Mouse (Mus musculus) lung, embryonic 16.5 days (tissue): ENCODE results near the gene Als2. TPM values are rescaled to one million over a fixed set of nuclear protein-coding genes. Genes with fewer than 3 reads are reported as not detected.
A peak's percentile ranks its signal among the peaks of the same experiment; 100 is the strongest.

ENCODE experiments used
- ATAC-seq: fragments of 200-750 bp; cut with Nextera tagmentation; 2 replicates; pipeline ENCODE4 v1.8.0; 2017; ENCODE audit warnings: low read depth, mild to moderate bottlenecking, moderate library complexity
- H3K27ac ChIP-seq: fragments of 300-500 bp; sonication (generic); 2 replicates; pipeline ENCODE4 v1.5.1; 2014; ENCODE audit warnings: mild to moderate bottlenecking, control low read depth, low read length
- H3K27me3 ChIP-seq: fragments of 300-500 bp; sonication (generic); 2 replicates; pipeline ENCODE4 v1.6.1; 2014; ENCODE audit warnings: low read depth, low read length, mixed read lengths; ENCODE audit not compliant: control insufficient read depth, insufficient read depth
- H3K36me3 ChIP-seq: fragments of 300-500 bp; sonication (generic); 2 replicates; pipeline ENCODE4 v1.6.1; 2014; ENCODE audit warnings: low read length; ENCODE audit not compliant: control insufficient read depth, insufficient read depth
- H3K4me1 ChIP-seq: fragments of 300-500 bp; sonication (generic); replicated peaks from 2 replicates; pipeline ENCODE4 v1.6.1; 2014; ENCODE audit warnings: low read length, mixed read lengths; ENCODE audit not compliant: control insufficient read depth, insufficient read depth
- H3K4me2 ChIP-seq: fragments of 300-500 bp; sonication (generic); 2 replicates; pipeline ENCODE4 v1.6.1; 2014; ENCODE audit warnings: low read depth, low read length, control low read depth
- H3K4me3 ChIP-seq: fragments of 300-500 bp; sonication (generic); 2 replicates; pipeline ENCODE4 v1.5.1; 2014; ENCODE audit warnings: mild to moderate bottlenecking, low read length, control low read depth
- H3K9ac ChIP-seq: fragments of 300-500 bp; sonication (generic); 2 replicates; pipeline ENCODE4 v1.6.1; 2014; ENCODE audit warnings: low read length, control low read depth
- H3K9me3 ChIP-seq: fragments of 300-500 bp; sonication (generic); 2 replicates; pipeline ENCODE4 v1.6.1; 2016; ENCODE audit warnings: low read length; ENCODE audit not compliant: control insufficient read depth
- WGBS: fragments of 180-500 bp; shearing (Covaris S2); extraction: QIAGEN DNeasy Blood & Tissue Kit; methylation state at CpG from one replicate; pipeline ENCODE4 v1.1.7; 2014; 5-methylcytosine and 5-hydroxymethylcytosine counted together
- polyA plus RNA-seq: library from polyadenylated mRNA; unstranded; fragments of >200 nt; fragmentation: Nextera tagmentation; extraction: Ambion mirVana; gene quantifications from 2 replicates; pipeline ENCODE4 v1.2.1, GENCODE M21; 2015

Gene Als2
- polyA plus RNA-seq, 1 experiment from 2014 or later = 11.2 TPM

- peak overlapping the region; percentile 41 for H3K4me3 ChIP-seq
- H3K27me3 ChIP-seq = no peaks in the 10 kb centered on the region
- no peaks in the 10 kb centered on the region for H3K9me3 ChIP-seq
- no peak for ATAC-seq
- WGBS = 5% methylated on average over 14 of the region's 18 CpGs
- no peaks in the 10 kb centered on the region for H3K4me1 ChIP-seq
- peak overlapping the region; percentile 54; the same call in 1 of the 2 replicates for H3K9ac ChIP-seq
- H3K4me2 ChIP-seq = peak overlapping the region; percentile 70
- H3K36me3 ChIP-seq = no peaks in the 10 kb centered on the region
- H3K27ac ChIP-seq = no peak overlapping the region
Measured at GRCm38 (mm10) chr1:59253301-59253909, 16.4 kb upstream of the Als2 start.

- Histone ChIP-seq H3K27ac (no peak overlapping the region), H3K4me2 (peak overlapping the region; percentile 70), H3K27me3 (no peaks in the 10 kb centered on the region), H3K4me3 (peak overlapping the region; percentile 41), H3K9me3 (no peaks in the 10 kb centered on the region), H3K9ac (no peak overlapping the region), H3K36me3 (no peaks in the 10 kb centered on the region), H3K4me1 (no peaks in the 10 kb centered on the region)
- ATAC-seq = peak; percentile 52; the same call in 1 of the 2 replicates
- WGBS = 6% methylated on average over 5 of the region's 7 CpGs
Measured at GRCm38 (mm10) chr1:59252762-59253161, 15.7 kb upstream of the Als2 start.

DNA sequence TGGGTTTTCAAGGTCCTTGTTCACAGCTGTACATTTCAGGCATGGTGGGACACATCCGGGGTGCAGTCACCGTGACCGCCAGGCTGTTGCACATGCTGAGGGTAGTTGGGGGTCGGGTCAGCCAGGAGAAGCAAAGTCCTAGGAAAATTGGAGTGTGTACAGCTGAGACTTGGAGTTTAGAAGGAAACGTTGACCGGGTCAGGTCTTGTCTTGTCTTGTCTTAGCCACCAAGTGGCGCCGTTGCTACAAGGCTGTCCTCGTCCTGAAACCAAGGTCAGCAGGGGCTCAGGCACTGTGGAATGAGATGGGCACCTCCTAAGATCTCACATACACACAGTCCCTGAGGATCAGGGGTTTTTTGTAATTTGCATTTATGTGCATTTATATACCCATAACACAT is 10.6 kb upstream of the Als2 start:
- Histone ChIP-seq H3K4me2 (peak overlapping the region; percentile 22; the same call in 1 of the 2 replicates), H3K9me3 (no peaks in the 10 kb centered on the region), H3K36me3 (no peaks in the 10 kb centered on the region), H3K27ac (no peak overlapping the region), H3K4me3 (no peak overlapping the region), H3K9ac (peak overlapping the region; percentile 41; the same call in 1 of the 2 replicates), H3K4me1 (peaks cover 2% of the 10 kb centered on the region; the same call in 1 of the 2 replicates), H3K27me3 (no peaks in the 10 kb centered on the region)
- WGBS = 5% methylated on average over 9 of the region's 9 CpGs
- ATAC-seq = peak; percentile 47; the same call in 1 of the 2 replicates

DNA sequence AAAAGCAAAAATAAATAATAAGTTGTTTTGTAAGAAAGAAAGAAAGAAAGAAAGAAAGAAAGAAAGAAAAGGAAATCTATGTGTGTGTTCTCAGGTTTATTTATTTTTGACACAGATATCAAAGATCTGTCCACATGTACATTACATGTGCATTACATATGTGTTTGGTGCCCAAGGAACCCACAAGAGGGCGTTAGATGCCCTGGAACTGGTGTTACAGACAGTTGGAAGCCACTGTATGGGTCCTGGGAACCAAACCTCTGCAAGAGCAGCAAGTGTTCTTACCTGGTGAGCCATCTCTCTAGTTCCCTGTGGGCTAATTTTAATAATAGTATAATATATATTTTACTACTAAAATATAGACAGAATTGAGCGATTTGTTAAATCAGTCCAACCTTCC is 6.7 kb upstream of the Als2 start:
- WGBS = 59% methylated on average over 2 of the region's 2 CpGs
- no peak overlapping the region for H3K4me3 ChIP-seq
- H3K4me2 ChIP-seq = no peak overlapping the region
- no peak for ATAC-seq
- H3K27ac ChIP-seq = no peak overlapping the region
- H3K9ac ChIP-seq = no peak overlapping the region
- H3K4me1 ChIP-seq = peaks cover 2% of the 10 kb centered on the region; the same call in 1 of the 2 replicates
- no peaks in the 10 kb centered on the region for H3K9me3 ChIP-seq
- no peaks in the 10 kb centered on the region for H3K27me3 ChIP-seq
- no peaks in the 10 kb centered on the region for H3K36me3 ChIP-seq

- 0 out of 2 replicates have a peak, but pooled peaks cover 2% of the 10 kb centered on the region for H3K4me1 ChIP-seq
- H3K4me2 ChIP-seq = peak overlapping the region; percentile 90
- 0% methylated on average over 19 of the region's 19 CpGs for WGBS
Measured at GRCm38 (mm10) chr1:59237614-59238211, 682 bp upstream of the Als2 start.

GRCm38 (mm10) chr1:59229187-59229586 is 7.8 kb downstream of the Als2 start:
- Histone ChIP-seq H3K27ac (no peak overlapping the region), H3K4me2 (no peak overlapping the region), H3K4me1 (no peaks in the 10 kb centered on the region), H3K9ac (no peak overlapping the region), H3K36me3 (no peaks in the 10 kb centered on the region), H3K4me3 (no peak overlapping the region), H3K9me3 (no peaks in the 10 kb centered on the region), H3K27me3 (no peaks in the 10 kb centered on the region)
- ATAC-seq = no peak
- 53% methylated on average over 4 of the region's 4 CpGs for WGBS

More at GRCm38 (mm10) chr1:59237614-59238211, 682 bp upstream of the Als2 start:
- Histone ChIP-seq H3K4me3 (peak overlapping the region; percentile 78), H3K9ac (peak overlapping the region; percentile 84), H3K27ac (peak overlapping the region; percentile 39; the same call in 1 of the 2 replicates), H3K27me3 (no peaks in the 10 kb centered on the region), H3K9me3 (no peaks in the 10 kb centered on the region), H3K36me3 (no peaks in the 10 kb centered on the region)
- peak; percentile 56 for ATAC-seq

DNA sequence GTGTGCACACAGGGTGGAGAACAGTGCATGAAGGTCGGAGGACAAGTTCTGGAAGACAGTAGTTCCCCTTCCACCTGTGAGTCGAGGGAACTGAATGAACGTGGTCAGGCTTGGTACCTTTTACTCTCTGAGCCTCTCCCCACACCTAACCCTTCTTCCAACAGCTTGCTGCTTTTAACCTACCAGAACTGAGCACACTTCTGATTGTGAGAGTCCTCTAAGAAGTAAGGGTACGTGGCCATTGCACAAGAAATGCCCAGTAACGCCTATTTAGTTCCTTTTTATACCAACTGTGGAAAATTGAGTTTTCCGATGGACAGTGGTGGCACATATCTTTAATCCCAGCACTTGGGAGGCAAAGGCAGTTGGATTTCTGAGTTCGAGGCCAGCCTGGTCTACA is 8.5 kb downstream of the Als2 start:
- Histone ChIP-seq H3K9me3 (no peaks in the 10 kb centered on the region), H3K4me2 (no peak overlapping the region)
- 80% methylated on average over 7 of the region's 7 CpGs for WGBS

GRCm38 (mm10) chr1:59222101-59222825 is 14.8 kb downstream of the Als2 start:
- whole genome bisulfite sequencing = 80% methylated on average over 7 of the region's 7 CpGs
- no peak for ATAC-seq
- H3K4me3 ChIP-seq = no peak overlapping the region

More for the DNA sequence above, 8.5 kb downstream of the Als2 start:
- Histone ChIP-seq H3K36me3 (no peaks in the 10 kb centered on the region), H3K27me3 (no peaks in the 10 kb centered on the region), H3K4me1 (no peaks in the 10 kb centered on the region), H3K27ac (no peak overlapping the region), H3K9ac (no peak overlapping the region), H3K4me3 (no peak overlapping the region)
- no peak for ATAC-seq

GRCm38 (mm10) chr1:59221591-59221990 is 15.4 kb downstream of the Als2 start:
- no peak overlapping the region for H3K27ac ChIP-seq
- H3K9ac ChIP-seq = no peak overlapping the region
- no peaks in the 10 kb centered on the region for H3K36me3 ChIP-seq
- H3K4me1 ChIP-seq = no peaks in the 10 kb centered on the region
- no peak for ATAC-seq
- H3K4me2 ChIP-seq = no peak overlapping the region
- no peaks in the 10 kb centered on the region for H3K27me3 ChIP-seq
- no peak overlapping the region for H3K4me3 ChIP-seq
- 59% methylated on average over 2 of the region's 2 CpGs for WGBS
- no peaks in the 10 kb centered on the region for H3K9me3 ChIP-seq

More at GRCm38 (mm10) chr1:59222101-59222825, 14.8 kb downstream of the Als2 start:
- no peaks in the 10 kb centered on the region for H3K36me3 ChIP-seq
- no peak overlapping the region for H3K9ac ChIP-seq
- H3K27ac ChIP-seq = no peak overlapping the region
- no peaks in the 10 kb centered on the region for H3K4me1 ChIP-seq
- no peaks in the 10 kb centered on the region for H3K27me3 ChIP-seq
- H3K4me2 ChIP-seq = no peak overlapping the region
- no peaks in the 10 kb centered on the region for H3K9me3 ChIP-seq
